Mouse (Mus musculus) layer of hippocampus, postnatal 25 days (tissue): ENCODE measurements around the gene Olfr552. TPM values are rescaled to one million over a fixed set of nuclear protein-coding genes. Genes with fewer than 3 reads are reported as not detected.
"Not testable (repeated sequence)": the region's sequence is repeated elsewhere in the genome, so short reads cannot be mapped to it uniquely, and the experiment has no call there.

ENCODE experiments used
- DNase-seq, 2 experiments: peaks; one replicate each; pipeline ENCODE4 v3.0.0; 2022; ENCODE audit warnings: mixed read lengths in 2 of 2, low spot score in 1 of 2; ENCODE audit errors: extremely low spot score in 1 of 2
- total RNA-seq, 2 experiments: library from RNA; stranded (reverse); gene quantifications; 2 replicates each; pipeline ENCODE4 v1.2.3; 2021

Olfr552 gene
- total RNA-seq, result under 1 TPM in 1 of 2 experiments, not detected in 1; 0.10 TPM

- no peak for DNase-seq
These were observed at the start of gene Olfr552 for GRCm38 (mm10) chr7:102597378-102598031. Olfr552 (plus strand) TSS chr7:102597770.

- DNase-seq, result no peak
These were observed 48.0 kb upstream of the Olfr552 start, which contains the start of gene Olfr549 for GRCm38 (mm10) chr7:102549570-102549969. Olfr549 (plus strand) TSS chr7:102549870.

- DNase-seq, result no peak
These were observed 44.3 kb upstream of the Olfr552 start for GRCm38 (mm10) chr7:102553279-102553678.

- DNase-seq, result peak; percentile 13 to 33
These were observed 32.3 kb upstream of the Olfr552 start, which contains the start of gene Trim21 for GRCm38 (mm10) chr7:102564999-102565997. Trim21 (minus strand) TSS chr7:102565486.

- no peak for DNase-seq
These were observed 31.4 kb upstream of the Olfr552 start for GRCm38 (mm10) chr7:102566219-102566618.

GRCm38 (mm10) chr7:102571142-102571541 is 26.4 kb upstream of the Olfr552 start, which contains the start of gene Olfr550:
Olfr550 (plus strand) TSS chr7:102571442.
- no peak for DNase-seq

GRCm38 (mm10) chr7:102573174-102573830 is 24.3 kb upstream of the Olfr552 start:
- DNase-seq, result no peak

GRCm38 (mm10) chr7:102575998-102576397 is 21.6 kb upstream of the Olfr552 start:
- no peak for DNase-seq

GRCm38 (mm10) chr7:102591786-102592185 is 5.8 kb upstream of the Olfr552 start, which contains the start of gene Olfr551:
Olfr551 (minus strand) TSS chr7:102591886.
- DNase-seq, result no peak

- no peak for DNase-seq
These were observed 20.5 kb downstream of the Olfr552 start, which contains the start of gene Olfr553 for GRCm38 (mm10) chr7:102618118-102618517. Olfr553 (minus strand) TSS chr7:102618218.

GRCm38 (mm10) chr7:102619608-102620007 is 22.0 kb downstream of the Olfr552 start:
- no peak for DNase-seq

GRCm38 (mm10) chr7:102620368-102620767 is 22.8 kb downstream of the Olfr552 start:
- DNase-seq, result not testable (repeated sequence)

GRCm38 (mm10) chr7:102636665-102637064 is 39.1 kb downstream of the Olfr552 start:
- peak in 1 of 2 experiments; percentile 48 for DNase-seq

- DNase-seq, result no peak
These were observed 40.6 kb downstream of the Olfr552 start, which contains the start of gene Olfr554 for GRCm38 (mm10) chr7:102638132-102638531. Olfr554 (plus strand) TSS chr7:102638432.

GRCm38 (mm10) chr7:102644945-102645344 is 47.4 kb downstream of the Olfr552 start:
- DNase-seq, result not testable (repeated sequence)

Other genes starting within 250 kb of the Olfr552 start
- 10 to 100 TPM; 10.2 to 10.8 TPM for gene Rrm1, start 156.1 kb upstream of the Olfr552 start, total RNA-seq
- not detected for gene Olfr543, start 116.1 kb upstream of the Olfr552 start, total RNA-seq
- not detected for gene Olfr544, start 109.5 kb upstream of the Olfr552 start, total RNA-seq
- not detected for gene Olfr545, start 98.2 kb upstream of the Olfr552 start, total RNA-seq
- not detected for gene Olfr547, start 63.0 kb upstream of the Olfr552 start, total RNA-seq
- gene Olfr548-ps1, start 56.9 kb upstream of the Olfr552 start, total RNA-seq, result not detected
- gene Olfr549, start 47.9 kb upstream of the Olfr552 start, total RNA-seq, result not detected
- 1 to 10 TPM; 2.1 to 3.6 TPM for gene Trim21, start 32.3 kb upstream of the Olfr552 start, total RNA-seq
- 1 to 10 TPM in 1 of 2 experiments, under 1 TPM in 1; 0.89 to 1.3 TPM for gene Olfr550, start 26.3 kb upstream of the Olfr552 start, total RNA-seq
- gene Olfr551, start 5.9 kb upstream of the Olfr552 start, total RNA-seq, result not detected
- gene Olfr553, start 20.4 kb downstream of the Olfr552 start, total RNA-seq, result not detected
- not detected for gene Olfr554, start 40.7 kb downstream of the Olfr552 start, total RNA-seq
- gene Olfr555, start 61.1 kb downstream of the Olfr552 start, total RNA-seq, result not detected
- gene Olfr556, start 67.1 kb downstream of the Olfr552 start, total RNA-seq, result under 1 TPM in 1 of 2 experiments, not detected in 1; 0.10 TPM
- gene Trim68, start 89.6 kb downstream of the Olfr552 start, total RNA-seq, result 1 to 10 TPM; 4.5 to 7.6 TPM
- not detected for gene Olfr557, start 98.1 kb downstream of the Olfr552 start, total RNA-seq
- under 1 TPM; 0.49 TPM for gene Olfr558, start 104.4 kb downstream of the Olfr552 start, total RNA-seq
- gene Olfr33, start 121.3 kb downstream of the Olfr552 start, total RNA-seq, result not detected
- not detected for gene Olfr559, start 129.7 kb downstream of the Olfr552 start, total RNA-seq
- gene Olfr560, start 161.6 kb downstream of the Olfr552 start, total RNA-seq, result not detected
- under 1 TPM in 1 of 2 experiments, not detected in 1; 0.12 TPM for gene Olfr78, start 161.7 kb downstream of the Olfr552 start, total RNA-seq
- gene Olfr561, start 173.5 kb downstream of the Olfr552 start, total RNA-seq, result not detected
- gene Olfr564, start 205.7 kb downstream of the Olfr552 start, total RNA-seq, result not detected